Mouse (Mus musculus): ENCODE measurements around the gene Olfr32.
"Not testable (repeated sequence)": the region's sequence is repeated elsewhere in the genome, so short reads cannot be mapped to it uniquely, and the experiment has no call there.

The Olfr32 gene

DNA sequence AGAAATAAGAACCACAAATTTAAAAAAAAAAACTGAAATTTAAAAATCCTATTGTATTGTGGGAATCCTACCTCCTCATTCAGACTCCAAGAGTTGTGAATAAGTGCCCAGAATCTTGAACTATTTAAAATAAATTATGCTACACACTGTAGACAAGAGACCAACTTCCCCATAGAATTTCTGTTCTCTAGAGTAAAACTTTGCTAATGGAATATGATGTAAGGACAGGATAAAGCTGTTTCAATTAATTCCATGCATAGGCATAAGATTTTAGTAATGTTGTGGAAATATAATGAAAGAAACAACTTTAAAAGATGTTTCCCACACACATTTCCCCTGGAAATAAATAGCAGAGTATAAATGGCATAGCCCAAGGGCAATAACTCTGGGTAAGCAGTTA, at the start of gene Olfr32:
TSS of gene Olfr32 (minus strand) at position 101 of the 400 bp plus-strand sequence.
- no peak for DNase-seq

DNA sequence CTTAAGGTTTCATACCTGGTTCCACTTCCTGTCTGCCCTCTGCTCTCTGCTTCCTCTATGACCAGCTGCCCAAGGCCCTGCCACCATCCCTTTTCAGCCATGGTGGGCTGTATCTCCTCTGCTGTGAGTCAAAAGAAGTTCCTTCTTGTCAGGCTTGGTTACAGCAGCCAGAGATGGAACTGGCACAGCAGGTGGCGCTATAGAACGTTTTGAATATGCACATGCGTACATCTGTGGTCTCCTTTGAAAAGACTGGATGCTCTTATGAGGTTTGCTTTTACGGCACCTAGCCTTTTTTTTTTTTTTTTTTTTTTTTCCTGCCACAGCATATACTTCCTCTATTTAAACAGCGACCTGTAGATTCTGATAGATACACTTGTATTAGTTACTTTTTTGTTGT, 45.0 kb upstream of the Olfr32 start:
- DNase-seq, result not testable (repeated sequence)

DNA sequence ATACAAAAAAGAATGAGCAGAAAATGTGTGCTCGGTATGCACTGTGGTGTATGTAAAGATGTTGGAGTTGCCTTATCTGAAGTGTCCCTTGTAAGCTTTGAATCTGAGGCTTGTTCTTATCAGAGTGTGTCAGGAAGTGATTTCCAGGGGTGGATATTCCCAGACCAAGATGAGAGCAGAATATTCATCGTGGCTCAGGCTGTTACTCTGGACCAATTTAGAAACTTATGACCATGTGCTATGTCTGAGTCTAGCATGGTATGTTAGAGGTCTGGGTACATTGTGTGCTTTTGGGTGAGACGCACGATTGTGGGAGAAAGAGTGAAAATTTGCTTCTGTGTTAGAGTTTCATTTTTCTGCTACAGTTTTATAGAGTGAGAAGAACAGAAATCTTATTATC, 44.0 kb upstream of the Olfr32 start:
- not testable (repeated sequence) for DNase-seq

DNA sequence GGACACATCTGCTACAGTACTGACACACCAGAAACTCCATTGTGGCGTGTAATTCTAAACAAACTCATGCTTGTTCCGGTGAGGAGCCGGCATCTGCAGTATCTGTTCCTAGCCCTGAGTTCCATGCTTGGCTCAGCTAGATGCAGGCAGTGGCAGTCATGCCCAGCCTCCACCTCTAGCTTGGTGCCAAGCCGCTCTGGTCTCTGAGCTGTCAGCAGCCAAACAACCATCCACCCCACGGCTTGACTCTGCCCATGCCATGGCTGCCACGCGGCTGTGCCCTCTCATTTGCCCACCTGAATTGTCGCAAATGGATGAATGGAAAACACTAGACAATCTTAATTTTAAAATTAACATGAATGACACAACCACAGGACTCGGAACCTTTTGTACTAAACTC, 11.8 kb upstream of the Olfr32 start:
- no peak for DNase-seq

DNA sequence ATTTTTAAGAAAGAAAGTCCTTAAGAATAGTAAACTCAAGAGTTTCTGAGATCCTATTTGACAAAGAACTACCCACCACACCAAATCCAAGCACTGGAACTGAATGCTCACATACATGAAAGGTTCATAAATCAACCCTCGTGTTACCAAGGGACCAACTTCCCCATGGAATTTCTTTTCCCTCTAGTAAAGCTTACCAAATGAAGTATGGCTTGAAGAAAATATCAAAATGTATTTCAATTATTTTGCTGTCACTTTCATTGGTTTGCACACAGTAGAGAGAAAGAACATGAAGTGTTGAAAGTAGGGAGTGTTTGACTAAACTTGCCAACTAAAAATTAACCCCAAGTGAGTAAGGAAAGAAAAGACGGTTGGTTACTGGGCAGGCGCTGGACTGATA, 10.9 kb upstream of the Olfr32 start, which contains the start of gene Olfr1270:
TSS of gene Olfr1270 (minus strand) at position 101 of the 400 bp plus-strand sequence.
- DNase-seq, result no peak

DNA sequence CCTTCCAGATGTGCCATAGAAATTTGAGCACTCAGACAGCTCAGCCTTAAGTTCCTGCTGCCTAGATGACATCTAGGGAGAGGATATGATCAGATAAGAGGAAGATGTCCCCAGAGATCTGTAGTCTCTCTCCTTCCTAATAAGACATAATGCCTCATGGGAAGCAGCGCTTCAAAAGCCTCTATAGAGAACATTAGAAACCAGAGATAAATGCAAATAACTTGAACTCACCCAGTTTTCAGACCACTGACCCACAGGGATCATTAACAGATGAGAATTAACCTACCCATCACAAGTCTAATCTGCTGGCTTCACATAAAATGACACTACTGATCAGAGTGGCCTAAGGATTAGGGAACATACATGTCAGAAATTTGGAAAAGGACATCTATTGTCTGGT, 20.8 kb downstream of the Olfr32 start, which contains the start of gene Olfr1269:
TSS of gene Olfr1269 (minus strand) at position 101 of the 400 bp plus-strand sequence.
- DNase-seq, result no peak
